Mouse (Mus musculus) intestine, embryonic 14.5 days (tissue): Measurements from ENCODE around the gene Ptgdr. TPM values are rescaled to one million over a fixed set of nuclear protein-coding genes. Genes with fewer than 3 reads are reported as not detected.
"Not testable (repeated sequence)": the region's sequence is repeated elsewhere in the genome, so short reads cannot be mapped to it uniquely, and the experiment has no call there.

Source experiments
- ATAC-seq: fragments of 200-750 bp; cut with Nextera tagmentation; replicated peaks from 2 replicates; pipeline ENCODE4 v1.8.0; 2017; ENCODE audit warnings: low read depth, moderate number of reproducible peaks, moderate TSS enrichment, moderate library complexity; ENCODE audit not compliant: low FRiP score, low TSS enrichment
- DNase-seq: peaks from one replicate; pipeline ENCODE4 v3.0.0-alpha.2; 2018; ENCODE audit warnings: low spot score
- H3K27ac ChIP-seq: fragments of 300-500 bp; sonication (generic); 2 replicates; pipeline ENCODE4 v1.5.1; 2014; ENCODE audit warnings: low read depth, mild to moderate bottlenecking, control low read depth
- H3K27me3 ChIP-seq: fragments of 300-500 bp; sonication (generic); replicated peaks from 2 replicates; pipeline ENCODE4 v1.6.1; 2014; ENCODE audit warnings: low read length, control low read depth; ENCODE audit not compliant: control insufficient read depth, insufficient read depth
- H3K36me3 ChIP-seq: fragments of 300-500 bp; sonication (generic); 2 replicates; pipeline ENCODE4 v1.6.1; 2014; ENCODE audit warnings: low read length, control low read depth; ENCODE audit not compliant: control insufficient read depth, insufficient read depth
- H3K4me1 ChIP-seq: fragments of 300-500 bp; sonication (generic); replicated peaks from 2 replicates; pipeline ENCODE4 v1.6.1; 2014; ENCODE audit warnings: low read length, control low read depth, mixed read lengths; ENCODE audit not compliant: control insufficient read depth, insufficient read depth
- H3K4me2 ChIP-seq: fragments of 300-500 bp; sonication (generic); 2 replicates; pipeline ENCODE4 v1.6.1; 2014; ENCODE audit warnings: low read length
- H3K4me3 ChIP-seq: fragments of 300-500 bp; sonication (generic); 2 replicates; pipeline ENCODE4 v1.5.1; 2014; ENCODE audit warnings: low read depth, low read length, control low read depth, mixed read lengths
- H3K9ac ChIP-seq: fragments of 300-500 bp; sonication (generic); 2 replicates; pipeline ENCODE4 v1.6.1; 2014; ENCODE audit warnings: mild to moderate bottlenecking, low read length
- H3K9me3 ChIP-seq: fragments of 300-500 bp; sonication (generic); 2 replicates; pipeline ENCODE4 v1.6.1; 2016; ENCODE audit warnings: low read length, control low read depth; ENCODE audit not compliant: control insufficient read depth
- WGBS: fragments of 180-500 bp; shearing (Covaris S2); extraction: QIAGEN DNeasy Blood & Tissue Kit; methylation state at CpG from one replicate; pipeline ENCODE4 v1.1.7; 2014; 5-methylcytosine and 5-hydroxymethylcytosine counted together
- polyA plus RNA-seq: library from polyadenylated mRNA; unstranded; fragments of >200 nt; fragmentation: Nextera tagmentation; extraction: Ambion mirVana; gene quantifications from 2 replicates; pipeline ENCODE4 v1.2.1, GENCODE M21; 2014

The Ptgdr gene
- polyA plus RNA-seq, 1 experiment from 2014 or later = not detected

DNA sequence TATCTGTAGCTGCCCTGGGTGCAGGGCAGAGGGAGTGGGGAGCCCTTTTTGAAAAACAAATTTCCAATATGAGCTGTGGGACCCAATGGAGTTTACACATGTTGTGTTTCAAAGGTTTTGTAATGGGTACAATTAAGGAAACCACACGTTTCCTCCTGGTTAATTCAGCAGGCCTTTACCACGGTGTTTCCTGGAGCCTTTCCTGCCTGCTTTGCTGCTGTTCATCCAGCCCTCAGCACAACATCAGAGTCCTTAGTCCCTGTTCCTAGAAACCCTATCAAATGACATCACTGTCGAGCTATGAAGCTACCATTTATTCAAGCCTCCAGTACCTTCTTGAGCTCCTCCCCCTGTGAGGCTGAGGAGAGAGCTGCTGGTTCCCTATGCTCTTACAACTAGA is 2.0 kb upstream of the Ptgdr start:
- Histone ChIP-seq H3K27me3 (peaks cover 25% of the 10 kb centered on the region), H3K4me1 (no peaks in the 10 kb centered on the region; the same call in 1 of the 2 replicates), H3K4me2 (no peak overlapping the region), H3K9me3 (no peaks in the 10 kb centered on the region), H3K4me3 (no peak overlapping the region), H3K27ac (no peak overlapping the region), H3K36me3 (no peaks in the 10 kb centered on the region), H3K9ac (no peak overlapping the region)
- WGBS = 58% methylated on average over 3 of the region's 3 CpGs
- no peak for ATAC-seq
- no peak for DNase-seq

DNA sequence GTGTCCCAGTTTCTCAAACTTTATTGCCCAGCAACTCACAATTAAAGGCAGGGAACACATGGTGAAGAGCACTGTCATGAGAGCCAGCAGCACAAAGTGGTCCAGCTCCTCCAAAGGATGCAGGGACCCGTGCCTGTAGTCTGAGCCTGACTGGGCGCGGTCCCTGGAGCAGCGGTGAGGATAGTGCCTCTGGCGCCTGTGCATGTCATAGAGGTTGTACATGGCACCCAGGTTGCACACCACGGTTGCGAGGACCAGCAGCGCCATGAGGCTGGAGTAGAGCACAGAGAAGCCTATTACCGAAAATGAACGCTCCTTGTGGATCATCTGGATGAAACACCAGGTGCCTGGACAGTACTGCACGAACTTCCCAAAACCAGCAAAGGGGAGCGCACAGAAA is 803 bp downstream of the Ptgdr start:
- DNase-seq (no peak), ATAC-seq (no peak)
- H3K27me3 ChIP-seq = peaks cover 25% of the 10 kb centered on the region
- H3K27ac ChIP-seq = no peak overlapping the region
- peak overlapping the region; percentile 53 for H3K4me2 ChIP-seq
- H3K36me3 ChIP-seq = no peaks in the 10 kb centered on the region
- 11% methylated on average over 12 of the region's 12 CpGs for WGBS
- H3K9me3 ChIP-seq = no peaks in the 10 kb centered on the region
- H3K4me3 ChIP-seq = no peak overlapping the region
- H3K4me1 ChIP-seq = no peaks in the 10 kb centered on the region; the same call in 1 of the 2 replicates
- H3K9ac ChIP-seq = no peak overlapping the region

DNA sequence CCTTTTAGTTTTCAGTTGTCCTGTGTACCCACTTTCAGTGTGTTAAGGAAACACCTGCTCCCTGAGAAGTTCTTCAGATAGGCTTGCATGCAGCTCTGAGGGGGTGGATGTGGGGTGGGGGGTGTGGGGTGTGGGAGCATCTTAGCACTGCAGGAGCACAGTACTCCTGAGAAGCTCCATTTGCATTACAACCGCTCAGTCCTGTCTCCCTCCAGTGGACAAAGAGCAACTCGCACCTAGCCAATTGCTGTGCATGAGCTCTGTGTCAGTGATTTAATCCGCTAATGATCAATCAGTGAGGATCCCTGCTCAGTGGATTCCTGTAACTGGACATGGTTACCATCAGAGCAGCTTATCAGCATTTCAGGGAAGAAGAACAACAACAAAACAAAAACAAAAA is 8.5 kb downstream of the Ptgdr start:
- WGBS = 5% methylated on average over 3 of the region's 3 CpGs
- H3K9ac ChIP-seq, H3K27me3 ChIP-seq, H3K27ac ChIP-seq, H3K4me1 ChIP-seq, H3K4me3 ChIP-seq, DNase-seq, H3K9me3 ChIP-seq, H3K4me2 ChIP-seq, H3K36me3 ChIP-seq: not testable (repeated sequence)
- ATAC-seq = 0 out of 2 replicates have a peak, but pooled peaks have one; percentile 43

- Histone ChIP-seq H3K9ac (no peak overlapping the region), H3K9me3 (no peaks in the 10 kb centered on the region), H3K4me2 (no peak overlapping the region), H3K27me3 (no peaks in the 10 kb centered on the region), H3K4me3 (no peak overlapping the region), H3K36me3 (no peaks in the 10 kb centered on the region), H3K27ac (no peak overlapping the region), H3K4me1 (no peaks in the 10 kb centered on the region)
- WGBS = 88% methylated on average over 2 of the region's 2 CpGs
- DNase-seq (no peak), ATAC-seq (no peak)
These were observed 11.4 kb downstream of the Ptgdr start for GRCm38 (mm10) chr14:44847740-44848139.

DNA sequence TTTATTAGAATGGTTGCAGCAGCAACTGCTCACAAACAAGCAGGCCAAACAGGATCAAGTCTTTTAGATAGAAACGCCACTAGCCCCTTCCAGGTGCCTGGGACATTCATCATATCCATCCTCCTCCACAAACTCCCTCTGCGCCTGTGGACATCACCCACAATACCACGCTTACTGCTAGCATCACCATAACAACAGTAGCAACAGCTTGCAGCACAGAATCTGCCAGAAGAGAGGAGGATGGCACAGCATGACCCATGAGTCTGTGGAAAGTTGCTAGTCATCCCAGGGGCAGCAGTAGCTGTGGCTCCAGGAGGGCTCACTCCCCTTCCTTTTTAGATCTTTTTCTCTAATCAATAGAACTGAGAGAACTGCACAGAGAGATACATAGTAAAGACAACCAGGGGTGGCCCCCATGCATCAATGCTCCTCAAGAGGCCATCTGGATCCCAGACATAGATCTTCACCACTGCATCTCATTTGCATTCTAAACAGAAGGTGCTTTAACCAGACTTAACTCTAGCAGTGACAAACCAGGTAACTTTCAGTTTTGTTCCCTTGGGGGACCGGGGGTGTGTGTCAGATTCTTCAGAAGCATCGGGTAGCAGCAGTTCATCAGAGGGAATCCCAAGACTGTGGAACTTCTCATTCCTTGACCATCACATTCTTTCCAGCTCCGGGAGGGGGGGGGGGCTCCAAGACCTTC is 12.5 kb downstream of the Ptgdr start:
- no peak for ATAC-seq
- Histone ChIP-seq H3K4me3 (no peak overlapping the region), H3K27me3 (no peaks in the 10 kb centered on the region), H3K9me3 (no peaks in the 10 kb centered on the region), H3K4me1 (no peaks in the 10 kb centered on the region), H3K36me3 (no peaks in the 10 kb centered on the region), H3K9ac (no peak overlapping the region), H3K27ac (no peak overlapping the region), H3K4me2 (no peak overlapping the region)
- WGBS = 77% methylated on average over 6 of the region's 6 CpGs
- DNase-seq = no peak

GRCm38 (mm10) chr14:44843768-44844755 is 15.1 kb downstream of the Ptgdr start:
- 44% methylated on average over 15 of the region's 15 CpGs for WGBS
- Histone ChIP-seq H3K4me2 (peak overlapping the region; percentile 23; the same call in 1 of the 2 replicates), H3K9me3 (no peaks in the 10 kb centered on the region), H3K36me3 (no peaks in the 10 kb centered on the region), H3K27me3 (no peaks in the 10 kb centered on the region), H3K9ac (no peak overlapping the region), H3K27ac (no peak overlapping the region), H3K4me1 (no peaks in the 10 kb centered on the region), H3K4me3 (no peak overlapping the region)
- no peak for DNase-seq
- ATAC-seq = no peak; the same call in 1 of the 2 replicates

DNA sequence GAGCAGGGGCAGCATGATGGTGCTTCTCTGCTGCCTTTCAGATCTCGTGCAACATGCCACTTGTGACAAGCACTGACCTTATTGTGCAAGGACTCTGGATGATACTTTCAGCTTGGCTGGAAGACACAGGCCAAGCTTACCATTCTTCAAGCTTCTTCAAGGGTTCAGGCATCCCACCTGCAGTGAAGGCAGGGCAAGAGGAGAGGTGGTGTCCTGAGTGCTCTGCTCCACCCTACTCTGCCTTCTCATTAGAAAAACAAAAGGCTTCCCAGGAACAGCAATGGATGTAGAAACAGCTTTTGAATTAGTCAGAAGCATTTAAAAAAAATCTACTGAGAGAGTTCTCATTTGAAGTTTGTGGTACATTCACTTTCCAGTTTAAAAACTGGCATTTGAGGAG is 20.5 kb downstream of the Ptgdr start:
- Histone ChIP-seq H3K4me1 (no peaks in the 10 kb centered on the region), H3K36me3 (no peaks in the 10 kb centered on the region), H3K27me3 (no peaks in the 10 kb centered on the region), H3K4me2 (no peak overlapping the region), H3K9ac (no peak overlapping the region), H3K4me3 (no peak overlapping the region), H3K9me3 (no peaks in the 10 kb centered on the region), H3K27ac (no peak overlapping the region)
- DNase-seq = no peak
- ATAC-seq = no peak
- WGBS = 65% methylated on average over 1 of the region's 1 CpGs

- Histone ChIP-seq H3K4me3 (no peak overlapping the region), H3K36me3 (no peaks in the 10 kb centered on the region), H3K9ac (no peak overlapping the region), H3K27ac (no peak overlapping the region), H3K4me1 (no peaks in the 10 kb centered on the region), H3K4me2 (no peak overlapping the region), H3K27me3 (no peaks in the 10 kb centered on the region), H3K9me3 (no peaks in the 10 kb centered on the region)
- ATAC-seq = no peak
- WGBS = 65% methylated on average over 2 of the region's 2 CpGs
- no peak for DNase-seq
These were observed 24.0 kb downstream of the Ptgdr start for GRCm38 (mm10) chr14:44835132-44835531.
